Mouse (Mus musculus): Measurements from ENCODE around the gene Vangl2. TPM values are rescaled to one million over a fixed set of nuclear protein-coding genes. Genes with fewer than 3 reads are reported as not detected.

The Vangl2 gene
- polyA plus RNA-seq, 1 experiment from 2014 or later, result 6.8 TPM

- Histone ChIP-seq H3K9me3 (ENCODE audit: control insufficient read depth, low read length) (no peaks in the 10 kb centered on the region), H3K36me3 (ENCODE audit: control insufficient read depth, insufficient read depth, low read length) (no peaks in the 10 kb centered on the region), H3K27me3 (replicated peaks; ENCODE audit: control insufficient read depth, insufficient read depth, low read length) (no peaks in the 10 kb centered on the region), H3K27ac (ENCODE audit: low read length) (no peak overlapping the region), H3K4me1 (ENCODE audit: control insufficient read depth, insufficient read depth, low read length) (no peaks in the 10 kb centered on the region), H3K4me2 (ENCODE audit: low read depth, low read length) (no peak overlapping the region), H3K9ac (ENCODE audit: low read depth, low read length) (no peak overlapping the region), H3K4me3 (ENCODE audit: low read length) (no peak overlapping the region)
- WGBS, result 77% methylated on average over 6 of the region's 6 CpGs
- no peak for ATAC-seq
Observed at GRCm38 (mm10) chr1:171961704-171962103, 66.5 kb downstream of the Vangl2 start.

GRCm38 (mm10) chr1:171960726-171961125 is 67.5 kb downstream of the Vangl2 start:
- 88% methylated on average over 5 of the region's 5 CpGs for WGBS
- Histone ChIP-seq H3K27ac (ENCODE audit: low read length) (no peak overlapping the region), H3K36me3 (ENCODE audit: control insufficient read depth, insufficient read depth, low read length) (no peaks in the 10 kb centered on the region), H3K9ac (ENCODE audit: low read depth, low read length) (no peak overlapping the region), H3K4me1 (ENCODE audit: control insufficient read depth, insufficient read depth, low read length) (no peaks in the 10 kb centered on the region), H3K4me3 (ENCODE audit: low read length) (no peak overlapping the region), H3K27me3 (replicated peaks; ENCODE audit: control insufficient read depth, insufficient read depth, low read length) (no peaks in the 10 kb centered on the region), H3K4me2 (ENCODE audit: low read depth, low read length) (no peak overlapping the region), H3K9me3 (ENCODE audit: control insufficient read depth, low read length) (no peaks in the 10 kb centered on the region)
- ATAC-seq, result no peak

- no peak overlapping the region for H3K4me2 ChIP-seq (ENCODE audit: low read depth, low read length)
- no peak for ATAC-seq
- no peak overlapping the region for H3K9ac ChIP-seq (ENCODE audit: low read depth, low read length)
- H3K9me3 ChIP-seq (ENCODE audit: control insufficient read depth, low read length), result no peaks in the 10 kb centered on the region
- no peak overlapping the region for H3K27ac ChIP-seq (ENCODE audit: low read length)
- no peaks in the 10 kb centered on the region for H3K4me1 ChIP-seq (ENCODE audit: control insufficient read depth, insufficient read depth, low read length)
- H3K27me3 ChIP-seq (replicated peaks; ENCODE audit: control insufficient read depth, insufficient read depth, low read length), result no peaks in the 10 kb centered on the region
- H3K36me3 ChIP-seq (ENCODE audit: control insufficient read depth, insufficient read depth, low read length), result no peaks in the 10 kb centered on the region
- 49% methylated on average over 2 of the region's 2 CpGs for WGBS
- H3K4me3 ChIP-seq (ENCODE audit: low read length), result no peak overlapping the region
Observed at GRCm38 (mm10) chr1:171957411-171957810, 70.8 kb downstream of the Vangl2 start.

- H3K9me3 ChIP-seq (ENCODE audit: control insufficient read depth, low read length), result no peaks in the 10 kb centered on the region
- no peak overlapping the region for H3K9ac ChIP-seq (ENCODE audit: low read depth, low read length)
- H3K27me3 ChIP-seq (replicated peaks; ENCODE audit: control insufficient read depth, insufficient read depth, low read length), result no peaks in the 10 kb centered on the region
- WGBS, result 69% methylated on average over 6 of the region's 6 CpGs
- H3K27ac ChIP-seq (ENCODE audit: low read length), result no peak overlapping the region
- no peaks in the 10 kb centered on the region for H3K36me3 ChIP-seq (ENCODE audit: control insufficient read depth, insufficient read depth, low read length)
- no peak for ATAC-seq
- H3K4me1 ChIP-seq (ENCODE audit: control insufficient read depth, insufficient read depth, low read length), result no peaks in the 10 kb centered on the region
- no peak overlapping the region for H3K4me3 ChIP-seq (ENCODE audit: low read length)
- H3K4me2 ChIP-seq (ENCODE audit: low read depth, low read length), result no peak overlapping the region
Observed at GRCm38 (mm10) chr1:171955071-171955470, 73.2 kb downstream of the Vangl2 start.

Other genes with a start within 250 kb of the Vangl2 start
- gene Cd84, start 188.7 kb downstream of the Vangl2 start, polyA plus RNA-seq (2015; fragmentation: Nextera tagmentation; extraction: Ambion mirVana), result 1.1 and 1.8 TPM in 2 replicates
- gene Gm10521, start 132.8 kb downstream of the Vangl2 start, polyA plus RNA-seq (2015; fragmentation: Nextera tagmentation; extraction: Ambion mirVana), result not detected in 2 replicates
- 0.61 and 0.62 TPM in 2 replicates for gene Slamf6, start 110.9 kb downstream of the Vangl2 start, polyA plus RNA-seq (2015; fragmentation: Nextera tagmentation; extraction: Ambion mirVana)
- 0.09 TPM in 1 of 2 replicates, not detected in the other for gene Nhlh1, start 29.1 kb upstream of the Vangl2 start, polyA plus RNA-seq (2015; fragmentation: Nextera tagmentation; extraction: Ambion mirVana)
- 204 and 218 TPM in 2 replicates for gene Copa, start 54.1 kb upstream of the Vangl2 start, polyA plus RNA-seq (2015; fragmentation: Nextera tagmentation; extraction: Ambion mirVana)
- gene Ncstn, start 54.4 kb upstream of the Vangl2 start, polyA plus RNA-seq (2015; fragmentation: Nextera tagmentation; extraction: Ambion mirVana), result 159 TPM in 2 replicates
- 161 TPM in 2 replicates for gene Pex19, start 98.3 kb upstream of the Vangl2 start, polyA plus RNA-seq (2015; fragmentation: Nextera tagmentation; extraction: Ambion mirVana)
- gene Dcaf8, start 119.6 kb upstream of the Vangl2 start, polyA plus RNA-seq (2015; fragmentation: Nextera tagmentation; extraction: Ambion mirVana), result 93.2 and 102 TPM in 2 replicates
- gene Pea15a, start 178.4 kb upstream of the Vangl2 start, polyA plus RNA-seq (2015; fragmentation: Nextera tagmentation; extraction: Ambion mirVana), result 80.2 and 81.3 TPM in 2 replicates
- 24.1 and 24.6 TPM in 2 replicates for gene Casq1, start 191.4 kb upstream of the Vangl2 start, polyA plus RNA-seq (2015; fragmentation: Nextera tagmentation; extraction: Ambion mirVana)
- gene Atp1a4, start 230.0 kb upstream of the Vangl2 start, polyA plus RNA-seq (2015; fragmentation: Nextera tagmentation; extraction: Ambion mirVana), result not detected in 2 replicates
- gene Igsf8, start 233.2 kb upstream of the Vangl2 start, polyA plus RNA-seq (2015; fragmentation: Nextera tagmentation; extraction: Ambion mirVana), result 43.1 and 45.2 TPM in 2 replicates